ENCODE assay signal across 11 mouse cellular contexts in genomic region chr1:152037589-152037988, GRCm38 (mm10).
"Had no signal": no experiment of that assay in that cellular context is flagged by ENCODE, and none has a peak within 500 bp of the region (broad histone marks: within the 10 kb centered on the region; RNA-seq: fewer than 3 reads in every experiment).

No protein-coding gene starts in this region.

- H3K4me1 ChIP-seq: liver, embryonic 15.5 days had no signal

- H3K36me3 ChIP-seq: limb, embryonic 12.5 days; liver, embryonic 15.5 days; lung, embryonic 15.5 days; midbrain, embryonic 12.5 days had no signal

- H3K9ac ChIP-seq: limb, embryonic 12.5 days; liver, embryonic 15.5 days; lung, embryonic 15.5 days; midbrain, embryonic 12.5 days had no signal

- DNase-seq: kidney, adult 8-10 months; lung, postnatal 14 days; right cerebral cortex, postnatal 14 days had no signal

- ATAC-seq: midbrain, embryonic 16.5 days had no signal

- H3K27ac ChIP-seq: left cerebral cortex, adult 2 months; limb, embryonic 12.5 days; liver, embryonic 15.5 days; lung, embryonic 15.5 days; macrophage; midbrain, embryonic 12.5 days had no signal

- H3K27me3 ChIP-seq: limb, embryonic 12.5 days; liver, embryonic 15.5 days; lung, embryonic 15.5 days; megakaryocyte, embryonic 14.5 days; midbrain, embryonic 12.5 days had no signal

- H3K4me3 ChIP-seq: left cerebral cortex, adult 2 months; limb, embryonic 12.5 days; liver, embryonic 15.5 days; lung, embryonic 15.5 days; megakaryocyte, embryonic 14.5 days; midbrain, embryonic 12.5 days had no signal

- H3K9me3 ChIP-seq: liver, embryonic 15.5 days; lung, embryonic 15.5 days; midbrain, embryonic 12.5 days had no signal

- H3K4me2 ChIP-seq: limb, embryonic 12.5 days; liver, embryonic 15.5 days; lung, embryonic 15.5 days; midbrain, embryonic 12.5 days had no signal
